Mouse (Mus musculus): Measurements from ENCODE around the gene Ube2m.
"Not testable (repeated sequence)": the region's sequence is repeated elsewhere in the genome, so short reads cannot be mapped to it uniquely, and the experiment has no call there.

Gene Ube2m

GRCm38 (mm10) chr7:13037901-13038555, at the start of gene Ube2m:
Gene Ube2m (minus strand): TSS chr7:13038275.
- peak; percentile 91 for DNase-seq (ENCODE audit: low read depth)

- DNase-seq (ENCODE audit: low read depth) = no peak
Measured at GRCm38 (mm10) chr7:13072293-13072692, 34.2 kb upstream of the Ube2m start.

- not testable (repeated sequence) for DNase-seq (ENCODE audit: low read depth)
Measured at GRCm38 (mm10) chr7:13063399-13063798, 25.3 kb upstream of the Ube2m start.

GRCm38 (mm10) chr7:13059536-13059935, 21.5 kb upstream of the Ube2m start:
- no peak for DNase-seq (ENCODE audit: low read depth)

GRCm38 (mm10) chr7:13056913-13057700, 19.0 kb upstream of the Ube2m start:
- DNase-seq (ENCODE audit: low read depth) = no peak

GRCm38 (mm10) chr7:13054287-13055010, 16.4 kb upstream of the Ube2m start, which contains the start of gene Mzf1:
Gene Mzf1 (minus strand): TSS chr7:13054764.
- DNase-seq (ENCODE audit: low read depth) = peak; percentile 82

GRCm38 (mm10) chr7:13053961-13054286, 15.8 kb upstream of the Ube2m start:
- DNase-seq (ENCODE audit: low read depth) = no peak

GRCm38 (mm10) chr7:13053501-13053900, 15.4 kb upstream of the Ube2m start:
- DNase-seq (ENCODE audit: low read depth) = no peak

GRCm38 (mm10) chr7:13053001-13053400, 14.9 kb upstream of the Ube2m start:
- no peak for DNase-seq (ENCODE audit: low read depth)

GRCm38 (mm10) chr7:13046084-13046483, 8.0 kb upstream of the Ube2m start:
- DNase-seq (ENCODE audit: low read depth) = no peak

GRCm38 (mm10) chr7:13044254-13044625, 6.2 kb upstream of the Ube2m start:
- no peak for DNase-seq (ENCODE audit: low read depth)

- no peak for DNase-seq (ENCODE audit: low read depth)
Measured at GRCm38 (mm10) chr7:13043445-13044253, 5.6 kb upstream of the Ube2m start.

- DNase-seq (ENCODE audit: low read depth) = no peak
Measured at GRCm38 (mm10) chr7:13043120-13043444, 5.0 kb upstream of the Ube2m start.

GRCm38 (mm10) chr7:13042511-13042910, 4.4 kb upstream of the Ube2m start:
- DNase-seq (ENCODE audit: low read depth) = no peak

GRCm38 (mm10) chr7:13041256-13041655, 3.2 kb upstream of the Ube2m start:
- DNase-seq (ENCODE audit: low read depth) = no peak

GRCm38 (mm10) chr7:13039181-13039580, 1.1 kb upstream of the Ube2m start:
- no peak for DNase-seq (ENCODE audit: low read depth)

- DNase-seq (ENCODE audit: low read depth) = no peak
Measured at GRCm38 (mm10) chr7:13038621-13039169, 620 bp upstream of the Ube2m start.

- DNase-seq (ENCODE audit: low read depth) = no peak
Measured at GRCm38 (mm10) chr7:13037366-13037765, 709 bp downstream of the Ube2m start.

- no peak for DNase-seq (ENCODE audit: low read depth)
Measured at GRCm38 (mm10) chr7:13036806-13037205, 1.3 kb downstream of the Ube2m start.

GRCm38 (mm10) chr7:13035211-13035855, 2.7 kb downstream of the Ube2m start:
- no peak for DNase-seq (ENCODE audit: low read depth)

Data from fibroblast of lung, adult 2 months (primary cell).